Mouse (Mus musculus) lung, embryonic 16.5 days (tissue): ENCODE data around the gene Arpp21. TPM values are rescaled to one million over a fixed set of nuclear protein-coding genes. Genes with fewer than 3 reads are reported as not detected.
A peak's percentile ranks its signal among the peaks of the same experiment; 100 is the strongest.

Source experiments
- ATAC-seq: fragments of 200-750 bp; cut with Nextera tagmentation; 2 replicates; pipeline ENCODE4 v1.8.0; 2017; ENCODE audit warnings: low read depth, mild to moderate bottlenecking, moderate library complexity
- H3K27ac ChIP-seq: fragments of 300-500 bp; sonication (generic); 2 replicates; pipeline ENCODE4 v1.5.1; 2014; ENCODE audit warnings: mild to moderate bottlenecking, control low read depth, low read length
- H3K27me3 ChIP-seq: fragments of 300-500 bp; sonication (generic); 2 replicates; pipeline ENCODE4 v1.6.1; 2014; ENCODE audit warnings: low read depth, low read length, mixed read lengths; ENCODE audit not compliant: control insufficient read depth, insufficient read depth
- H3K36me3 ChIP-seq: fragments of 300-500 bp; sonication (generic); 2 replicates; pipeline ENCODE4 v1.6.1; 2014; ENCODE audit warnings: low read length; ENCODE audit not compliant: control insufficient read depth, insufficient read depth
- H3K4me1 ChIP-seq: fragments of 300-500 bp; sonication (generic); replicated peaks from 2 replicates; pipeline ENCODE4 v1.6.1; 2014; ENCODE audit warnings: low read length, mixed read lengths; ENCODE audit not compliant: control insufficient read depth, insufficient read depth
- H3K4me2 ChIP-seq: fragments of 300-500 bp; sonication (generic); 2 replicates; pipeline ENCODE4 v1.6.1; 2014; ENCODE audit warnings: low read depth, low read length, control low read depth
- H3K4me3 ChIP-seq: fragments of 300-500 bp; sonication (generic); 2 replicates; pipeline ENCODE4 v1.5.1; 2014; ENCODE audit warnings: mild to moderate bottlenecking, low read length, control low read depth
- H3K9ac ChIP-seq: fragments of 300-500 bp; sonication (generic); 2 replicates; pipeline ENCODE4 v1.6.1; 2014; ENCODE audit warnings: low read length, control low read depth
- H3K9me3 ChIP-seq: fragments of 300-500 bp; sonication (generic); 2 replicates; pipeline ENCODE4 v1.6.1; 2016; ENCODE audit warnings: low read length; ENCODE audit not compliant: control insufficient read depth
- WGBS: fragments of 180-500 bp; shearing (Covaris S2); extraction: QIAGEN DNeasy Blood & Tissue Kit; methylation state at CpG from one replicate; pipeline ENCODE4 v1.1.7; 2014; 5-methylcytosine and 5-hydroxymethylcytosine counted together
- polyA plus RNA-seq: library from polyadenylated mRNA; unstranded; fragments of >200 nt; fragmentation: Nextera tagmentation; extraction: Ambion mirVana; gene quantifications from 2 replicates; pipeline ENCODE4 v1.2.1, GENCODE M21; 2015

The Arpp21 gene
- polyA plus RNA-seq, 1 experiment from 2014 or later, result 2.2 TPM

DNA sequence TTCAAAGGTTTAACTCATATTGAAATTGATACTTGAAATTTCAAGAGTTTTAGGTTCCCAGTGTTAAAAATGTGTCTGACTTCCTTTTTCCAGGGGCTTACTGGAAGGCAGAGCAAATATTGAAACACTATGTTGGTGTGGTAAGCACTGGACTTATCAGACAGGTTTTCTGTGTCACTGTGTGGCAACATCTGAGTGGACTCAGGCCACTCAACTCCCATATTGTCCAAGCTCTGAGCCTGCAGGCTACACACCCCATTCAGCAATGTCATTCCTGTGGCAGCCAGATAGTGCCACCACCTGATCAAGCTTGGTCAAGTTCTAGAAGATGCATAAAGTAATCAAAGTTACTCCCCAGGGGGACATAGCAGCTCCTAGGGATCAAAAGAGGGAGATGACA, 97.9 kb downstream of the Arpp21 start:
- no peaks in the 10 kb centered on the region; the same call in none of the 2 replicates for H3K27me3 ChIP-seq
- H3K27ac ChIP-seq, result no peak overlapping the region
- H3K4me3 ChIP-seq, result no peak overlapping the region
- no peaks in the 10 kb centered on the region for H3K9me3 ChIP-seq
- H3K4me1 ChIP-seq, result no peaks in the 10 kb centered on the region
- ATAC-seq, result peak; percentile 78
- no peak overlapping the region for H3K9ac ChIP-seq
- no peak overlapping the region for H3K4me2 ChIP-seq
- H3K36me3 ChIP-seq, result no peaks in the 10 kb centered on the region

DNA sequence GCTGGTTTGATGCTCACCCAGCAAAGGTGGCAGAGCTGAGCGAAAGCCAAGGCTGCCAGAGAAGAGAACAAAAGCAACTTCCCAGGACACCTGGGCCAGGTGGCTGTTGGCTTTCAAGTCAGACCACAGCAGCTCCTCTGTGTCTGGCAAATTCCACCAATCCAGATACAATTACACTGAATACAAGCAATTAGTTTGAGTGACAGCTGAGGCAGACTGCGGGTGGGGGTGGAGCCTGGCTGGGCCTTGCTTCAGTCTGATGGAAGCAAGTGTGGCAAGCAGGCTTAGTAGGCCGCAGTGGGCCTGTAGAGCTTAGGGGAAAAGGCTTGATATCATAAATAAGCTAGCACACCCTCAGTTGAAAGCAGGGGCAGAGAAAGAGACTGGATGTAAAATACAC, 104.9 kb downstream of the Arpp21 start:
- Histone ChIP-seq H3K9ac (no peak overlapping the region), H3K4me2 (no peak overlapping the region), H3K27me3 (no peaks in the 10 kb centered on the region; the same call in 1 of the 2 replicates), H3K36me3 (no peaks in the 10 kb centered on the region), H3K4me1 (no peaks in the 10 kb centered on the region), H3K4me3 (no peak overlapping the region), H3K9me3 (no peaks in the 10 kb centered on the region), H3K27ac (no peak overlapping the region)
- WGBS, result 55% methylated on average over 3 of the region's 3 CpGs
- no peak for ATAC-seq

DNA sequence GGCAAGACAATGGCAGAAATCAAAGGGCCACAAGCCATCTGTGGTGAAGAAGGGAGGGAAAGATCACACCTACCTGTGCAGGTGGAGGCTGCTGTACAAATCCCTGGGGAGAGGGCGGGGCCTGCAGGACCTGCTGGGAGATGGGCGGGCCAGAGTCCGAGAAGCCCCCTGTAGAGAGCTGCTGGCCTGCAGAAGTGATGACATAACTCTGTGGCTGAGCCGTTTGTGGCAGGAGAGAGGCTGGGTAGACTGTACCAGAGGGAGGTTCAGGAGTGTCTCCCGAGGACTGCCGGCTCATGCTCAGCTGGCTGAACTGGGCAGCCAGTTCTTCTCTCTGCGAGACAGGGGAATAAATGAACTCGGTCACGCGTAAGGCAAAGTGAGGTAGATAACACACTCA, 111.1 kb downstream of the Arpp21 start:
- WGBS, result 35% methylated on average over 10 of the region's 10 CpGs
- Histone ChIP-seq H3K27me3 (peaks cover 3% of the 10 kb centered on the region; the same call in 1 of the 2 replicates), H3K9ac (no peak overlapping the region), H3K9me3 (no peaks in the 10 kb centered on the region), H3K4me3 (no peak overlapping the region), H3K4me1 (no peaks in the 10 kb centered on the region), H3K27ac (no peak overlapping the region), H3K4me2 (no peak overlapping the region), H3K36me3 (no peaks in the 10 kb centered on the region)
- no peak for ATAC-seq

DNA sequence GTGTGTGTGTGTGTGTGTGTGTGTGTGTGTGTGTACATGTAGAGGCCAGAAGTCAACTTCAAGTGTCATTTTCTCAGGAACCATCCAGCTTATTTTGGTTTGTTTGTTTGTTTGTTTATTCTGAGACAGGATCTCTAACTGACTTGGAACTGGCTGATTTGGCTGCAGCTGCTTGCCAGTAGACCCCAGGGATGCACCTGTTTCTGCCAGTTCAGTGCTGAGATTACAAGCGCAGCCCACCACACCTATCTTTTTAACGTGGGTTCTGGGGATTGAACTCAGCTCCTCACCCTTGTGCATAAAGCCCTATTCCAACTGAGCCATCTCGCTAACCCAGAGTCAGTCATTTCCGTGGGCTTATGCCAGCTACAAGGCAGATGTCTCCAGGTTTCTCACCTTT, 111.6 kb downstream of the Arpp21 start:
- H3K27ac ChIP-seq, result no peak overlapping the region
- no peaks in the 10 kb centered on the region for H3K9me3 ChIP-seq
- H3K4me2 ChIP-seq, result no peak overlapping the region
- H3K36me3 ChIP-seq, result no peaks in the 10 kb centered on the region
- no peak for ATAC-seq
- H3K27me3 ChIP-seq, result peaks cover 6% of the 10 kb centered on the region; the same call in 1 of the 2 replicates
- WGBS, result 57% methylated on average over 4 of the region's 4 CpGs
- H3K9ac ChIP-seq, result no peak overlapping the region
- no peaks in the 10 kb centered on the region for H3K4me1 ChIP-seq
- no peak overlapping the region for H3K4me3 ChIP-seq

GRCm38 (mm10) chr9:112123421-112123828, 112.3 kb downstream of the Arpp21 start:
- Histone ChIP-seq H3K9ac (no peak overlapping the region), H3K27ac (no peak overlapping the region), H3K27me3 (peaks cover 13% of the 10 kb centered on the region; the same call in 1 of the 2 replicates), H3K9me3 (no peaks in the 10 kb centered on the region), H3K4me3 (no peak overlapping the region), H3K4me2 (no peak overlapping the region), H3K36me3 (no peaks in the 10 kb centered on the region), H3K4me1 (no peaks in the 10 kb centered on the region)
- ATAC-seq, result no peak
- WGBS, result 58% methylated on average over 6 of the region's 6 CpGs

DNA sequence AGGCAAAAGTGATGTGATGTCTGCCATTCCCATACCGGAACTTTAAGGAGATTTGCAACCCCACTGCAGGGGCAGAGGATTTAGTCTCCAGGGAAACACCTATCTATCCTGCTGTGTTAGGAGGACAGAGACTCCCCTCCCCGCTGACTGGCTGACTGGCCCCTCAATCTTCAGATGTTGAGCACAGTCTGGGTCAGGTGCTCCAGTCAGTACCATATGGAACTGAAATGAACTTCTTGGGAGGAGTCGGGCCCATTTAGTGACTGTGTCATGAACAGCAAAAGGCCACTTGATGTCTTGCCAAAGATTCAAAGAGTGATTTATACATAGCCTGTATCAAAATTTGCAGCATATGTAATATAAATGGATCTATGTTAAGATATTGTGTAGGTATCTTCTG, 116.2 kb downstream of the Arpp21 start:
- Histone ChIP-seq H3K36me3 (no peaks in the 10 kb centered on the region), H3K4me2 (no peak overlapping the region), H3K4me3 (no peak overlapping the region), H3K27ac (no peak overlapping the region), H3K27me3 (peaks cover 23% of the 10 kb centered on the region; the same call in 1 of the 2 replicates), H3K4me1 (no peaks in the 10 kb centered on the region), H3K9ac (no peak overlapping the region), H3K9me3 (no peaks in the 10 kb centered on the region)
- 32% methylated on average over 3 of the region's 3 CpGs for WGBS
- ATAC-seq, result no peak

DNA sequence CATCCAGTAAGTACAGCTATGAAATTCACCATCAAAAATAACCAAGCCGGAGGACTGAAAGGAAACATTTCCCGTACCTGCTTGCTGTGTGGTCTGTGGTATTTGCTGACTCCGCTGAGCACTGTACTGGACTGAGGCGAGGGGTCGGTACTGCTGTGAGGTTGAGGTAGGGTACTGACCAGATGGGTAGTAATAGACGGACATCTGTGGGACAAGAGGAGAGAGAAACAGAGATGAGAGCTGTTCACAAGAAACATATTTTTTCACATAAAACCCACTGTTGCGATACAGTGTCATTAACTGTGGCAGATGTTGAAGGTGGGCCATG, 116.7 kb downstream of the Arpp21 start:
- ATAC-seq, result no peak
- Histone ChIP-seq H3K4me3 (0 out of 2 replicates have a peak overlapping the region, but pooled peaks have one; percentile 29), H3K9me3 (no peaks in the 10 kb centered on the region), H3K27ac (no peak overlapping the region), H3K9ac (no peak overlapping the region), H3K27me3 (peaks cover 23% of the 10 kb centered on the region; the same call in 1 of the 2 replicates), H3K4me1 (no peaks in the 10 kb centered on the region), H3K4me2 (peak overlapping the region; percentile 52; the same call in 1 of the 2 replicates), H3K36me3 (no peaks in the 10 kb centered on the region)
- WGBS, result 13% methylated on average over 7 of the region's 7 CpGs

DNA sequence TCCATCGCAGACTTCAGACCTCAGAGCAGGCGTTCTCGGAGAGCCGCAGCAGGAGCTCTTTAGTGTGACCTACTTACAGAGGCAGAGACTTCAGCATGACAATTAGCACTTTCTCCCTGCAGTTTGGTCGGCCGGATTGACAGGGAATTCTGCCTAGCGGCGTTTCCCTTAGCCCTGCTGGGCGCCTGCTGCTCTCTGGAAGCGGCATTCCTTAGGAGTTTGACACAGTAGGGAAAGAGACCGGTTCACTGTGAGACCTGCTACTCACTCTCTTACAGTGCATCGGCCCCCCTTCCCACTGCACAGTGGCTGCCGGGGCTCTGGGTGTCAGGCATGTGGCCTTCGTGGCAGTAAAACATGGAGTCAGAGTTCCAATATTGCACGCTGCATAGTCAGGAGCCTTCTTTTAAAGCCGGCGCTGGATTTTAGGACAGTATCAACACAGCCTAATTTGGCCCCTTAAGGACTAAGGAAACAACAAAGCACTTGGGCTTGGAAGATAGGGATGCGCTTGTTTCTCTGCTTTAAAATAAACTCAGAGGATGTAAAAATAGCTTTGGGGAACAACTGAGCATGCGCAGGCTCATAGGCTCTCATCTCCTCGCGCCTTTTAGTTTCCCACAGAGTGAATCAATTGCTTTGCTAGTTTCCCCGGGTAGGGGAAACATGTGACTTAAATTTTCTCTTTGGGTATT, 117.2 kb downstream of the Arpp21 start:
- WGBS, result 3% methylated on average over 22 of the region's 22 CpGs
- no peak for ATAC-seq
- H3K4me3 ChIP-seq, result peak overlapping the region; percentile 29

GRCm38 (mm10) chr9:112117632-112118410, 117.9 kb downstream of the Arpp21 start:
- 33% methylated on average over 15 of the region's 15 CpGs for WGBS
- Histone ChIP-seq H3K27me3 (peaks cover 23% of the 10 kb centered on the region; the same call in 1 of the 2 replicates), H3K4me2 (peak overlapping the region; percentile 52), H3K9ac (no peak overlapping the region), H3K27ac (no peak overlapping the region), H3K36me3 (no peaks in the 10 kb centered on the region), H3K4me1 (no peaks in the 10 kb centered on the region), H3K4me3 (peak overlapping the region; percentile 29), H3K9me3 (no peaks in the 10 kb centered on the region)
- ATAC-seq, result no peak

More for the DNA sequence above, 117.2 kb downstream of the Arpp21 start:
- Histone ChIP-seq H3K9ac (0 out of 2 replicates have a peak overlapping the region, but pooled peaks have one; percentile 31), H3K4me2 (peak overlapping the region; percentile 52), H3K27ac (no peak overlapping the region), H3K9me3 (no peaks in the 10 kb centered on the region), H3K27me3 (peaks cover 23% of the 10 kb centered on the region; the same call in 1 of the 2 replicates), H3K4me1 (no peaks in the 10 kb centered on the region), H3K36me3 (no peaks in the 10 kb centered on the region)
